Mouse (Mus musculus) CH12.LX (cell line): Measurements from ENCODE around the gene Cldnd2. TPM values are rescaled to one million over a fixed set of nuclear protein-coding genes. Genes with fewer than 3 reads are reported as not detected.

Source experiments
- DNase-seq: peaks from one replicate; pipeline ENCODE4 v3.0.0-alpha.2; 2013; ENCODE audit errors: extremely low read depth
- H3K27ac ChIP-seq: 2 replicates; pipeline ENCODE4 v1.5.1; 2012; ENCODE audit warnings: low read depth, mild to moderate bottlenecking, control low read depth, moderate library complexity; ENCODE audit not compliant: insufficient read depth
- H3K27me3 ChIP-seq: replicated peaks from 2 replicates; pipeline ENCODE3; 2012; ENCODE audit warnings: inconsistent platforms
- H3K36me3 ChIP-seq, 2 experiments: replicated peaks in 1 of 2; 2 replicates each; pipeline versions ENCODE3 to v1.6.1; 2012; ENCODE audit warnings: inconsistent platforms in 1 of 2, low read length in 1 of 2, mild to moderate bottlenecking in 1 of 2, mixed read lengths in 1 of 2, moderate library complexity in 1 of 2; ENCODE audit not compliant: control insufficient read depth in 1 of 2, insufficient read depth in 1 of 2
- H3K4me1 ChIP-seq, 2 experiments: 2 replicates each; pipeline ENCODE4 v1.6.1; 2012; ENCODE audit warnings: inconsistent platforms in 1 of 2, moderate library complexity in 1 of 2; ENCODE audit not compliant: insufficient read depth in 2 of 2, control insufficient read depth in 1 of 2
- H3K4me2 ChIP-seq: 2 replicates; pipeline ENCODE4 v1.6.1; 2012; ENCODE audit warnings: low read depth, mild to moderate bottlenecking, control low read depth; ENCODE audit not compliant: poor library complexity, insufficient read depth, severe bottlenecking
- H3K4me3 ChIP-seq, 3 experiments: fragments of 150-350 bp in 1 of 3; sonication (generic) in 1 of 3; replicated peaks in 1 of 3; 2 replicates each; pipeline versions ENCODE3 to v1.5.1; 2011 to 2012; ENCODE audit warnings: low read depth in 2 of 3, low read length in 2 of 3, mild to moderate bottlenecking in 2 of 3, moderate library complexity in 2 of 3, control low read depth in 1 of 3, improper control_type of control experiment in 1 of 3, inconsistent platforms in 1 of 3, mixed read lengths in 1 of 3; ENCODE audit not compliant: poor library complexity in 1 of 3
- H3K79me2 ChIP-seq: replicated peaks from 2 replicates; pipeline ENCODE4 v1.6.1; 2012; ENCODE audit warnings: mild to moderate bottlenecking, moderate library complexity; ENCODE audit not compliant: control insufficient read depth, poor library complexity, insufficient read depth, severe bottlenecking; ENCODE audit errors: extremely low read depth
- H3K9ac ChIP-seq: 2 replicates; pipeline ENCODE4 v1.6.1; 2012; ENCODE audit warnings: low read depth, mild to moderate bottlenecking, control low read depth, moderate library complexity; ENCODE audit not compliant: insufficient read depth
- H3K9me3 ChIP-seq: replicated peaks from 2 replicates; pipeline ENCODE3; 2012; ENCODE audit warnings: low read length, inconsistent platforms, mixed read lengths
- BHLHE40 ChIP-seq: IDR thresholded peaks from 2 replicates; pipeline ENCODE4 v1.6.1; 2011; ENCODE audit warnings: mild to moderate bottlenecking, low read depth, low read length, improper control_type of control experiment
- CTCF ChIP-seq, 2 experiments: IDR thresholded peaks in 1 of 2; conservative IDR thresholded peaks in 1 of 2; 2 replicates each; pipeline ENCODE4 v1.5.1; 2011 to 2012; ENCODE audit warnings: low read depth in 2 of 2, low read length in 2 of 2, improper control_type of control experiment in 1 of 2, inconsistent platforms in 1 of 2, mild to moderate bottlenecking in 1 of 2, moderate library complexity in 1 of 2
- E2F4 ChIP-seq: IDR thresholded peaks from 2 replicates; pipeline ENCODE4 v1.6.1; 2011; ENCODE audit warnings: low read depth, low read length, improper control_type of control experiment; ENCODE audit not compliant: insufficient replicate concordance
- ELF1 ChIP-seq: IDR thresholded peaks from 2 replicates; pipeline ENCODE4 v1.6.1; 2014; ENCODE audit warnings: low read depth, mild to moderate bottlenecking, inconsistent platforms, low read length, improper control_type of control experiment
- EP300 ChIP-seq: IDR thresholded peaks from 2 replicates; pipeline ENCODE4 v1.6.1; 2011; ENCODE audit warnings: low read length, improper control_type of control experiment
- ETS1 ChIP-seq: conservative IDR thresholded peaks from 2 replicates; pipeline ENCODE4 v1.6.1; 2012; ENCODE audit warnings: low read depth, mild to moderate bottlenecking, inconsistent platforms, low read length, improper control_type of control experiment, moderate library complexity
- HCFC1 ChIP-seq: IDR thresholded peaks from 2 replicates; pipeline ENCODE4 v1.6.1; 2012; ENCODE audit warnings: low read depth, mild to moderate bottlenecking, inconsistent platforms, low read length, improper control_type of control experiment
- IRF4 ChIP-seq: IDR thresholded peaks from 2 replicates; pipeline ENCODE4 v1.6.1; 2014; ENCODE audit warnings: low read depth, mild to moderate bottlenecking, inconsistent platforms, low read length, improper control_type of control experiment
- JUN ChIP-seq: IDR thresholded peaks from 2 replicates; pipeline ENCODE4 v1.6.1; 2011; ENCODE audit warnings: low read depth, mild to moderate bottlenecking, low read length, improper control_type of control experiment, moderate library complexity; ENCODE audit not compliant: insufficient read depth
- JUND ChIP-seq: conservative IDR thresholded peaks from 2 replicates; pipeline ENCODE4 v1.6.1; 2011; ENCODE audit warnings: low read depth, low read length, improper control_type of control experiment
- KAT2A ChIP-seq: IDR thresholded peaks from 2 replicates; pipeline ENCODE4 v1.6.1; 2012; ENCODE audit warnings: low read length, improper control_type of control experiment, inconsistent platforms; ENCODE audit not compliant: insufficient replicate concordance
- MAFK ChIP-seq: IDR thresholded peaks from 2 replicates; pipeline ENCODE4 v1.6.1; 2011; ENCODE audit warnings: low read length, improper control_type of control experiment; ENCODE audit not compliant: insufficient replicate concordance
- MAX ChIP-seq: IDR thresholded peaks from 2 replicates; pipeline ENCODE4 v1.6.1; 2011; ENCODE audit warnings: low read length, improper control_type of control experiment
- MAZ ChIP-seq: IDR thresholded peaks from 2 replicates; pipeline ENCODE4 v1.6.1; 2012; ENCODE audit warnings: low read depth, mild to moderate bottlenecking, inconsistent platforms, low read length, improper control_type of control experiment, moderate library complexity
- MEF2A ChIP-seq: IDR thresholded peaks from 2 replicates; pipeline ENCODE4 v1.6.1; 2014; ENCODE audit warnings: low read depth, mild to moderate bottlenecking, inconsistent platforms, low read length, improper control_type of control experiment, borderline replicate concordance
- MYC ChIP-seq: IDR thresholded peaks from 2 replicates; pipeline ENCODE4 v1.6.1; 2011; ENCODE audit warnings: low read depth, mild to moderate bottlenecking, improper control_type of control experiment, low read length
- RAD21 ChIP-seq: IDR thresholded peaks from 2 replicates; pipeline ENCODE4 v1.6.1; 2011; ENCODE audit warnings: low read depth, mild to moderate bottlenecking, low read length, improper control_type of control experiment, moderate library complexity
- SMC3 ChIP-seq: IDR thresholded peaks from 2 replicates; pipeline ENCODE4 v1.6.1; 2011; ENCODE audit warnings: low read depth, low read length, improper control_type of control experiment
- TBP ChIP-seq: conservative IDR thresholded peaks from 2 replicates; pipeline ENCODE4 v1.6.1; 2011; ENCODE audit warnings: low read depth, low read length, improper control_type of control experiment
- TCF12 ChIP-seq: IDR thresholded peaks from 2 replicates; pipeline ENCODE4 v1.6.1; 2014; ENCODE audit warnings: low read depth, mild to moderate bottlenecking, inconsistent platforms, low read length, improper control_type of control experiment
- UBTF ChIP-seq: IDR thresholded peaks from 2 replicates; pipeline ENCODE4 v1.6.1; 2012; ENCODE audit warnings: low read depth, mild to moderate bottlenecking, inconsistent platforms, low read length, improper control_type of control experiment, moderate library complexity
- USF1 ChIP-seq: IDR thresholded peaks from 2 replicates; pipeline ENCODE4 v1.6.1; 2014; ENCODE audit warnings: low read depth, mild to moderate bottlenecking, inconsistent platforms, low read length, improper control_type of control experiment
- USF2 ChIP-seq: conservative IDR thresholded peaks from 2 replicates; pipeline ENCODE4 v1.6.1; 2011; ENCODE audit warnings: low read depth, low read length, improper control_type of control experiment
- ZKSCAN1 ChIP-seq: IDR thresholded peaks from 2 replicates; pipeline ENCODE4 v1.6.1; 2012; ENCODE audit warnings: low read depth, inconsistent platforms, low read length, improper control_type of control experiment, borderline replicate concordance
- ZMIZ1 ChIP-seq: IDR thresholded peaks from 2 replicates; pipeline ENCODE4 v1.6.1; 2012; ENCODE audit warnings: low read depth, mild to moderate bottlenecking, inconsistent platforms, low read length, improper control_type of control experiment
- ZNF384 ChIP-seq: IDR thresholded peaks from 2 replicates; pipeline ENCODE4 v1.6.1; 2012; ENCODE audit warnings: low read depth, low read length, improper control_type of control experiment, inconsistent platforms
- dilution Hi-C: fragments of 300-500 bp; cut with MboI; formaldehyde crosslinking; loops from 2 replicates; pipeline ENCODE4 v1.14.3; 2020; ENCODE audit warnings: low sequenced_read_pairs; ENCODE audit not compliant: extremely low pct_unique_long_range_greater_than_20kb, extremely low pct_ligation_motif_present
- in situ Hi-C: fragments of 300-500 bp; cut with MboI; formaldehyde crosslinking; loops from 3 replicates; pipeline ENCODE4 v1.14.3; 2019; ENCODE audit warnings: low sequenced_read_pairs, low pct_ligation_motif_present, low pct_unique_long_range_greater_than_20kb, mixed read lengths
- polyA plus RNA-seq: library from polyadenylated mRNA; unstranded; fragments of >175 nt; gene quantifications from 2 replicates; pipeline ENCODE4 v1.2.1, GENCODE M21; 2012; ENCODE audit warnings: low read depth; ENCODE audit not compliant: insufficient read length
- total RNA-seq, 2 experiments: library from RNA; depleted of rRNA; stranded (reverse); fragments of 300-350 nt in 1 of 2; fragments of >200 nt in 1 of 2; gene quantifications; 2 replicates each; pipeline ENCODE4 v1.2.3; 2012 to 2014

Cldnd2 gene
- total and polyA plus RNA-seq, 3 experiments = not detected

DNA sequence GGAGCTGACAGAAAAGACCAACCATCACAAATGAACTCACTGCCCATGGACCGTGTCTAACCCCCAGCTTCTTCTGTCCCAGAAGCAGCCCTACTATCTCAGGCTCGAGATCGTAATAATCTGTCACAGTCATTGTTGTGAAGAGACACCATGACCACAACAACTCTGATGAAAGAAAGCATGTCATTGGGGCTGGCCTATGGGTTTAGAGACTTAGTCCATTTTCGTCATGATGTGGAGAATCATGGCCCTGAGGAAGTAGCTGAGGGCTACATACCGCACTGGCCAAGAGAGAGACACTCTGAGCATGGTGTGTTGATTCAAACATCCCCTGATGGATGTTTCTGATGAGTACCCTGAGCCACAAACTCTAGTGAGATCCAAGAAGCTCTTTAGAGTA is 5.9 kb upstream of the Cldnd2 start:
- TF ChIP-seq JUN (no peak), ZMIZ1 (no peak), TBP (no peak), RAD21 (no peak), HCFC1 (no peak)
- DNase-seq = no peak
- dilution Hi-C loops = no loop called here

DNA sequence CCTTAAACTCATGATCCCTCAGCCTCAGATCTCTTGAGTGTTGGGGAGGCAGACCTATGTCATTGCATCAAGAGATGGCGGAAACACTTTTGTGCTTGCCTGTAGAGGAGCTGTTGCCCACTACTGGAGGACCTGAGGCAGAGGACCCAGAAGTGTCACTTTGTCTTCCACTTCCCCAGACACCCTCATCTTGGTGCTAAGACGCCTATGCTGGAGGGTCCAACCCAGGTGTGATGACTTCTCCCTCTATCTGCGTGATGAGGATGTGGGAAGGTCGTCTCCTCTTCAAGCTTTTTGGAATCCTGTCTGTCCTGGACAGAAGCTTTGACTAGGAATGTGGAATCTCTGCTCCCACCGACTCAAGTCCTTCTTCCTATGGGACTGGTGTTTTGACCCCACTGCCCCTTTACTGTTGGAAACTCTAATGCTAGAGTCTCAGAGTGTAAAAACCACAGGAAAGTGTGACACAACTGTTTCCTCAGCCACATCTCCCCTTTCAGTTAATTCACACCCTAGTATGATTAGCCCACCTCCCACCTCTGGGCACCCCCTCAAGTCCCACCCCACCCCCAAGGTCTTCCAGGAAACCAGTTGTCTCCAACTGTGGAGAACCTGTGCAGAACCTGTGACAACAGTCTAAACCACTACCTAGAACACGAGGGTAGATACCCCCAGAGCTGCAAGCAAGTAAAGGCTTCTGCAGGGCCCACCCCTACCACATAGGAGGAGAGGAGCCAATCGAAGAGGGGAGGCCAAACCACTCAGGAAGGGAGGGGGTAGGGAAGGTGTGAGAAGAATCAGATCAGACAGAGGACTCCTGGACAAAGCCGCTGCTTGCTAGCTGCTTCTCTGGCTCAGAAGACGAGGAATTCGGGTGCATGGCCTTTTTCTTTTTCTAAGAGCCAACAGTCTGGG is 4.0 kb upstream of the Cldnd2 start, which contains the start of gene Nkg7:
Gene Nkg7, plus strand, starts transcription at position 733 of the 915 bp plus-strand sequence.
- no peak within 1 kb of the TSS for H3K4me2 ChIP-seq

More for the DNA sequence above, 5.9 kb upstream of the Cldnd2 start:
- Histone ChIP-seq H3K27ac (no peak overlapping the region), H3K4me3 (no peak overlapping the region), H3K27me3 (peaks cover 4% of the 10 kb centered on the region), H3K4me2 (no peak overlapping the region), H3K79me2 (no peaks in the 10 kb centered on the region), H3K4me1 (peaks cover 3 to 18% of the 10 kb centered on the region in 2 experiments), H3K36me3 (no peaks in the 10 kb centered on the region), H3K9ac (no peak overlapping the region), H3K9me3 (peaks cover 7% of the 10 kb centered on the region)
- in situ Hi-C loops = no loop called here

DNA sequence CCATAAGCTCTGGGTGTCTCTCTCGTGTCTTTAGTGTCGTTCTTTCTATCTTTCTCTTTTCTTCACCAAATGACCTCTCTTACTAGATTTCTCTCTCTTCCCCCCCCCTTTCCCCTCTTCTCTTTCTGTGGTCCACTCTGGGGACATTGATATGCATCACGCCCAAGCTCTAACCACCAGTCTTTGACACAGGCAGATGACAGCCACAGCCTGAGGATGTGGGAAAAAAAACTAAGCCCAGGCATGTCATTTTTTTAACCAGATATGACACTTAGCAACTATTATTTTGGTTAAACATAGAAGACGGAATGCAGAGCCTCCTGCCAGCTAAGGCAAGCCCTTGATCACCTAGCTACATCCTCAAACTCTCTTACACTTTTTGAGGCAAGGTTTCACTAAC is 2.0 kb upstream of the Cldnd2 start:
- Histone ChIP-seq H3K4me2 (no peak overlapping the region), H3K4me1 (peaks cover 6 to 27% of the 10 kb centered on the region in 2 experiments), H3K9ac (no peak overlapping the region), H3K36me3 (no peaks in the 10 kb centered on the region), H3K9me3 (no peaks in the 10 kb centered on the region), H3K4me3 (no peak overlapping the region), H3K79me2 (no peaks in the 10 kb centered on the region), H3K27me3 (no peaks in the 10 kb centered on the region), H3K27ac (no peak overlapping the region)
- DNase-seq = no peak
- in situ Hi-C loops (no loop called here), dilution Hi-C loops (no loop called here)
- no peak for TF ChIP-seq TBP
- no peak for TF ChIP-seq BHLHE40
- TF ChIP-seq TCF12 = no peak
- TF ChIP-seq KAT2A = no peak
- no peak for TF ChIP-seq JUND
- TF ChIP-seq SMC3 = no peak
- no peak for TF ChIP-seq IRF4
- TF ChIP-seq MYC = no peak
- no peak for TF ChIP-seq MEF2A
- TF ChIP-seq UBTF = no peak
- TF ChIP-seq ETS1 = no peak
- no peak for TF ChIP-seq MAX
- no peak for TF ChIP-seq ZNF384
- TF ChIP-seq CTCF (conservative IDR thresholded peaks at IDR 0.05 in 1 of 2, IDR thresholded peaks at IDR 0.05 in 1 of 2; ENCODE audit: low read depth in 2 of 2, low read length in 2 of 2) = no peak
- no peak for TF ChIP-seq USF2
- TF ChIP-seq USF1 = no peak

More for the DNA sequence above, 4.0 kb upstream of the Cldnd2 start, which contains the start of gene Nkg7:
- Histone ChIP-seq H3K9ac (no peak within 1 kb of the TSS), H3K9me3 (peaks cover 6% of the 10 kb centered on the region), H3K27me3 (peaks cover 4% of the 10 kb centered on the region), H3K79me2 (no peaks in the 10 kb centered on the region), H3K36me3 (no peaks in the 10 kb centered on the region), H3K4me3 (no peak within 1 kb of the TSS), H3K4me1 (peaks cover 3 to 19% of the 10 kb centered on the region in 2 experiments), H3K27ac (no peak within 1 kb of the TSS)
- TF ChIP-seq ZKSCAN1 = no peak
- no peak for TF ChIP-seq MAFK
- no peak for TF ChIP-seq MAZ
- TF ChIP-seq MAX = no peak
- TF ChIP-seq CTCF (conservative IDR thresholded peaks at IDR 0.05 in 1 of 2, IDR thresholded peaks at IDR 0.05 in 1 of 2; ENCODE audit: low read depth in 2 of 2, low read length in 2 of 2) = peak in 1 of 2 experiments; percentile 22; a peak in 1 of 4 replicates
- no peak for TF ChIP-seq JUND
- TF ChIP-seq UBTF = no peak
- no peak for TF ChIP-seq ELF1
- TF ChIP-seq EP300 = 0 out of 2 replicates have a peak, but pooled peaks have one; percentile 28
- TF ChIP-seq E2F4 = no peak
- no peak for DNase-seq
- dilution Hi-C loops (no loop called here), in situ Hi-C loops (no loop called here)
